Mouse (Mus musculus) CH12.LX (cell line): ENCODE results near the gene Cep295.
A peak's percentile ranks its signal among the peaks of the same experiment; 100 is the strongest.

ENCODE experiments used
- CTCF ChIP-seq, 2 experiments: IDR thresholded peaks in 1 of 2; conservative IDR thresholded peaks in 1 of 2; 2 replicates each; pipeline ENCODE4 v1.5.1; 2011 to 2012; ENCODE audit warnings: low read depth in 2 of 2, low read length in 2 of 2, improper control_type of control experiment in 1 of 2, inconsistent platforms in 1 of 2, mild to moderate bottlenecking in 1 of 2, moderate library complexity in 1 of 2
- EP300 ChIP-seq: IDR thresholded peaks from 2 replicates; pipeline ENCODE4 v1.6.1; 2011; ENCODE audit warnings: low read length, improper control_type of control experiment
- GABPA ChIP-seq: IDR thresholded peaks from 2 replicates; pipeline ENCODE4 v1.6.1; 2012; ENCODE audit warnings: low read depth, low read length, improper control_type of control experiment, inconsistent platforms; ENCODE audit not compliant: insufficient replicate concordance
- MAX ChIP-seq: IDR thresholded peaks from 2 replicates; pipeline ENCODE4 v1.6.1; 2011; ENCODE audit warnings: low read length, improper control_type of control experiment
- MAZ ChIP-seq: IDR thresholded peaks from 2 replicates; pipeline ENCODE4 v1.6.1; 2012; ENCODE audit warnings: low read depth, mild to moderate bottlenecking, inconsistent platforms, low read length, improper control_type of control experiment, moderate library complexity
- POLR2A ChIP-seq: IDR thresholded peaks from 2 replicates; pipeline ENCODE4 v1.6.1; 2011; ENCODE audit warnings: low read depth, mild to moderate bottlenecking, improper control_type of control experiment, low read length
- POLR2AphosphoS2 ChIP-seq: IDR thresholded peaks from 2 replicates; pipeline ENCODE4 v1.6.1; 2011; ENCODE audit warnings: low read depth, low read length, improper control_type of control experiment
- TBP ChIP-seq: conservative IDR thresholded peaks from 2 replicates; pipeline ENCODE4 v1.6.1; 2011; ENCODE audit warnings: low read depth, low read length, improper control_type of control experiment
- TCF12 ChIP-seq: IDR thresholded peaks from 2 replicates; pipeline ENCODE4 v1.6.1; 2014; ENCODE audit warnings: low read depth, mild to moderate bottlenecking, inconsistent platforms, low read length, improper control_type of control experiment
- USF1 ChIP-seq: IDR thresholded peaks from 2 replicates; pipeline ENCODE4 v1.6.1; 2014; ENCODE audit warnings: low read depth, mild to moderate bottlenecking, inconsistent platforms, low read length, improper control_type of control experiment
- ZNF384 ChIP-seq: IDR thresholded peaks from 2 replicates; pipeline ENCODE4 v1.6.1; 2012; ENCODE audit warnings: low read depth, low read length, improper control_type of control experiment, inconsistent platforms

DNA sequence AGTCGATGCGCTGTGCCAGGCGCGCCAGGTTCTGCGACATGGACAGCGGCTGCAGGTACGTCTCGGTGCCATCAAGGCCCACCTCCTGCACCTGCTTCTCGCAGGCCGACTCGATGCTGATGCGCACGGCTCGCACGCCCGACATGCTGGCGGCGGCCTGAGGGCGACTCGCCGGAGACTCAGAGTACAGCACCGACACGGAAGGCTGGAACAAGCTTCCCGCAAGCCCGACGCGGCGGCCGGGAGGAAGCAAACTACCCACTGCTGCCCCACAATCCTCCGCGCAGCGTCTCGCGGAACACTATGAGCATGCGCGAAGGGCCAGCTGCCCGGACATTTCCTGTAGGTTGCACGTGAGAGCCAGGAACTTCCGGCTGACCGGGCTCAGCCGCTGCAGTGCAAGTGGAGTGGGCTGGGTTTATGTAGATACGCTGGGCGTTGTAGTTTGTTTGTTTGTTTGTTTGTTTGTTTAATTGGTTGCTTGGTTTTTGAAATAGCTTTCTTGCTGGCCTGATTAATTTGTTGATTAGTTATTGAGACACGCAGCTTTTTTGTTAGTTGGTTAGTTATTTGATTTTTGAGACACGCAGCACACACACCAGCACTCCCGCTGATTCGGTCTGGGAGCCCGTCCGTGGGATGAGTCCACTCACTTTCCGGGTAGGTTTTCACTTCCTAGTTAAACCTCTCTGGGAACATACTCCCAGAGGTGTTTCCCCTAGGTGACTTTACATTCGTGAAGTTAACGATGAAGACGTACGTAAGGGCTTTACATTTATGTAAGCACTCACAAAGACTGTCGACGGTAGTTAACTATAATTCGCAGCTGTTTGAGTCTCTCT is 77.7 kb downstream of the Cep295 start, which contains the start of gene Med17:
- TF ChIP-seq MAX (peak; percentile 58; the same call in 1 of the 2 replicates), CTCF (conservative IDR thresholded peaks at IDR 0.05 in 1 of 2, IDR thresholded peaks at IDR 0.05 in 1 of 2; ENCODE audit: low read depth in 2 of 2, low read length in 2 of 2) (no peak), USF1 (peak; percentile 35; the same call in 1 of the 2 replicates), MAZ (no peak), EP300 (no peak), POLR2A (peak; percentile 95), GABPA (no peak; the same call in 1 of the 2 replicates), POLR2AphosphoS2 (peak; percentile 66; the same call in 1 of the 2 replicates), TCF12 (peak; percentile 82), TBP (peak; percentile 80), ZNF384 (no peak)
